Mouse (Mus musculus) spleen, adult 2 months (tissue): Measurements from ENCODE around the gene Tnfrsf22.

ENCODE experiments used
- CTCF ChIP-seq: fragments of 200-500 bp; IDR thresholded peaks from 2 replicates; pipeline ENCODE4 v1.5.1; 2011; ENCODE audit warnings: mild to moderate bottlenecking, inconsistent platforms; ENCODE audit not compliant: insufficient read depth, insufficient read length, insufficient replicate concordance; ENCODE audit errors: extremely low read depth
- POLR2A ChIP-seq: fragments of 200-500 bp; IDR thresholded peaks from 2 replicates; pipeline ENCODE4 v1.6.1; 2011; ENCODE audit warnings: low read depth, low read length, inconsistent platforms

GRCm38 (mm10) chr7:143626178-143626577, 23.3 kb downstream of the Tnfrsf22 start:
- TF ChIP-seq POLR2A, result no peak
- no peak for TF ChIP-seq CTCF
